Mouse (Mus musculus): Measurements from ENCODE around the gene Sbno2.

DNA sequence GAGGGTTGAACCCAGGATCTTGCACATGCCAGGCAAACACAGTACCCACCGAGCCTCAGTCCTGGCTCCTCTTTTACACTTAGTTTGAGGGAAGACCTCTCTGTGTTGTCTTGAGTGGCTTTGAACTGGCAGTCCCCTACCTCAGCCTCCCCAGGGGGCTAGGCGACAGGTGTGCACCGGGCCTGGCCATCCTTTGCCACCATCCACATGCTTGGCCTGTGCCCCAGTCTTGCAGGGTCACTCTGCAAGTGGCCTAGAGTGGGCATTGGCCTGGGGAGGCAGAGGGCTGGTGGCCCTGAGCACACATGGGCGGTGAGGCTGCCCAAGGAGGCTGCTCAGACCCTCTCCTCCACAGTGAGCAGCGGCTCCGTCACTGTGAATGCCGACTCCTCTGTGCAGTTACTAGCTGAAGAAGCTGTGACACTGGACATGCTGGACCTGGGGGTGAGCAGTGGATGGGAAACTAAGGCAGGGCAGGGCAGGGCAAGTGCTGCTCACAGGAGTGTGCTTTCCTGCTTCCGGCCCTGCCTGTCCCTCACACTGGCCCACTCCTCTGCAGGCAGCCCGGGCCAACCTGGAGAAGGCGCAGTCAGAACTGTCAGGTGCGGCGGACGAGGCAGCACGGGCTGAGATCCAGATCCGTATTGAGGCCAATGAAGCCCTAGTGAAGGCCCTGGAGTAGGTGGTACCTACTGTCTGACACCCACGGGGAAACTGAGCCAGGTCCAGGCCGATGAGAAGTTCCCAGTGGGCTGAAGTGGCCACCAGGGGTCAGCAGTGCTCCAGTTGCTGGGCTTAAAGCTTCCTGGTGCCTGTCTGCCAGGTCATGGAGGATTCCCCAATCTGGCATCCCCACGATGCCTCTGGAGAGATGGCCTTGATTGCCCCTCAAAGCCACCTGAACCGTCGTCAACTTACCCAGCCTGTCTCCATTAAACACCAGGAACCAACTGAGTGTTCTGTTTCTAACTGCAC, 39.8 kb upstream of the Sbno2 start:
- peak; percentile 85 for TF ChIP-seq CTCF (IDR thresholded peaks at IDR 0.05; ENCODE audit: control insufficient read depth, insufficient read depth, insufficient read length)
- TF ChIP-seq USF1 (IDR thresholded peaks at IDR 0.05; ENCODE audit: low read depth): no peak
- no peak for TF ChIP-seq MYOD1 (IDR thresholded peaks at IDR 0.05; ENCODE audit: control insufficient read depth, insufficient read length, low read depth)
- TF ChIP-seq MYOG (IDR thresholded peaks at IDR 0.05; ENCODE audit: control insufficient read depth, extremely low read depth, insufficient read length): no peak
